Mouse (Mus musculus): ENCODE results near the gene Celf5. TPM values are rescaled to one million over a fixed set of nuclear protein-coding genes. Genes with fewer than 3 reads are reported as not detected.
A peak's percentile ranks its signal among the peaks of the same experiment; 100 is the strongest.

Gene Celf5
- total RNA-seq, 4 experiments from 2014 or later, result 229 to 265 (median 242) TPM

DNA sequence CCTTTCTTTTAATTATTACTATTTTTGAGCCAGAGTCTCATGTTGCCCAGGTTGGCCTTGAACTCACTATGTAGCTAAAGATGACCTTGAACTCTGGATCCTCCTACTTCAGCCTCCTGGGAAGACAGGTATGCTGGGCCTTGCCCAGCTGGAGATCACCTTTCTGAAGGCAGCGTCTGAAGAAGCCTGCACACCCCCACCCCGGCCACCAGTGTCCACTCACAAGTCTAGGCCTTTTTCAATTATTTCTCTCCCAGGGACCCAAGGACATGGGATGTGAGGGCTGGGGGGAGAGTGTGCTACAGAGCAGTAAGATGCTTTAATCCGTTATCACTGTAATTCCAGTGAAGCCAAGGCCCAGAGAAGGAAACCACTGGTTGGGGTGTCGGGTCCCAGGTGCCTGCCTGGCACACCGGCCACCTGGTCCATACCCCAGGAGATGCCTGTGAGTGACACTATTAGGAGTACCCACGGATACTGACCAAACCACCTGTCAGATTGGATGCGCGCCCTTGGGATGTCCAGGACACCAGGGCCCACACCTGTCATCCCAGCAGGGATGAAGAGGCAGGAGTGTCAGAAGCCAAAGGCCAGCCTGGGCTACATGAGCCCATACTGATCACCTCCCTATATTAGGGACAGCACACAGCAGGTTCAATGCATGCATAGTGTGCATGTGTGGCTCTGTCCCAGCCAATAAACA lies 54.6 kb downstream of the Celf5 start:
- peak; percentile 3 to 25 for DNase-seq (ENCODE audit: low spot score in 2 of 2)

DNA sequence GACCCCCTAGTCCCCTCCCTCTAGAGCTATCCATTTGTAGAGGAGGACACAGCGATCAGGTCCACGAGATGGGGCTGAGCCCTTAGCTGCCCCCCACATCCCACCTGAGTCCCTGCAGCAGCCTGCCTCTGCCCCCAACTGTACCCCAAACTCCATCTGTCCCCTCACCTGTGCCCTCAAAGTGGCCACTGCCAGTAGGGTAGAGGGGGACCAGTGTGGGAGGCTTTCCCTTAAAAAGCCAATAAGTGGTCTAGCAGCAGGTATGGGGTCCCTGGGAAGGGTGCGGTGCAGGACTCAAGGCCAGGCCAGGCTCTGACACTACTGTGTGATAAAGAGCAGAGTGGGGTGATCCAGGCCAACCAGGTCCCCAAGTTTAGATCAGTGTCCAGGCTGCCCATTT lies 55.2 kb downstream of the Celf5 start:
- DNase-seq (ENCODE audit: low spot score in 2 of 2), result peak in 1 of 2 experiments; percentile 4

DNA sequence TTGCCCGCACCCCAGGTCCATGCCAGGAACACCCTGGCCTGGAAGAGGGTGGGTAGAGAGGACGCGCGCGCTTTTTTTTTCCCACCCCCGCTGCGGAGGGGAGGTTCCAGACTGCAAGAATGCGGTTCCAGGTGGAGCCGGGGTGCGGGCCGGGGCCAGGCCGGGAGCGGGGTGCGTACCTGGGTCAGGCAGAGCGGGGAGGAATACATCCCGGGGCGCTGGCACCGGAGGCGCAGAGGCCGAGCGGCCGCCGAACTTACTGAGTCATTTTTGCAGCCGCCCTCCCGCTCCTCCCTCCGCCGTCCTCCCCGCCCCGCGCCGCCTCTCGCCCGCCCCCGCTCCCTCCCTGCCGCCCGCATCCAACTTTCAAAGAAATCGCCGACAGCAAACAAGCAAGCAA lies 55.6 kb downstream of the Celf5 start:
- DNase-seq (ENCODE audit: low spot score in 2 of 2), result peak; percentile 49 to 51

DNA sequence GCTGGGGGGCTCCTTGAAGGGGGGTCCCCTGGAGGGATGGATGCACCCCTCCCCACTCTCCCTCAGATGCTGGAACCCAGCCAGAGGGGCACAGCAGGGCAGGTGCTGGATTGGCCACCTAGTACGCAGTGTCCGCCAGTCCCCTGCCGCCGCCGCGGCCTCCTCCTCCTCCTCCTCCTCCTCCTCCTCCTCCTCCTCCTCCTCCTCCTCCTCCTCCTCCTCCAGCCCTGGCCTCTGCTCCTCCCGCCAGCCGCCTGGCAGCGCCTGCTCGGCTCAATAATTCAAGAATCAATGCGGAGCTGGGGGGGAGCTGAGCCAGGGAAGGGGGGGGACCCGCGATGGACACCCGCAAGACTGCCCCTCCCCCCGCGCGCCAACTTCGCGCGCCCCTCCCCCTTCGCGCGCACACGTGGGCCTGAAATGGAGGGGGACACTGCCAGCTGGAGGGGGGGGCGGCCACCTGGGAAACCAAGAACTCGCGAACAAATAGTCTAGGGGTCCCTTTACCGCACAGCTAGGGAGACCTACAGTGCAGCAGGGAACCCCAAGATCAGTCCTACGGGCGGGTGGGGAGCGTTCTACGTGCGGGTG lies 56.3 kb downstream of the Celf5 start:
- DNase-seq (ENCODE audit: low spot score in 2 of 2), result peak in 1 of 2 experiments; percentile 2

DNA sequence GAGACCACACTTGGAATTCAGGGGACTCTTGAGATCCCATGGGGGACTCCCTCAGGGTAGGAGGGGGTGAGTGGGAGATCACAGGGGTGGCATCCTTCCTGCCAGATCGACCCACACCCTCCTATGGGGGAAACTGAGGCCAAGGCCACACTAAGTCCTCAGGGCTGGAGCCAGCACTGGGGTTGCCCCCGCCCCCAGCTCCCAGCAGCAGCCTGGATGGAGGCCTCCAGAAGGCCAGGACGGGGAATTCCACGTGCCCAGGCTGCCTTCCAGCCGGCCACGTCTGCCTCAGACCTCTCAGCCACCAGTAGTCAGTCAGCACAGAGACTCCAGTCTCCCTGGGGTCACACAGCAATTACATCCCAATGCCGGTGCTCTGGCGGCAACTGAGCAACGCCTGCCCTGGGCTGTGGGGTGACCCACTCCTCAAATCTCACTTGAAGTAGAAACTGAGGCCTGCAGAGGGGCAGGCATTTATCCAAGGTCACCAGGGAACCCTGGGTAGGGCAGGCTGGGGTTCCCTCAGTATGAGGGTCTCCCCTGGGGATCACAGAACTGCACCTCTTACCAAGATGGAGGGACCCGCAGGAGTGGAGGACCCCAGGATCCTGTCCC lies 57.2 kb downstream of the Celf5 start:
- peak in 1 of 2 experiments; percentile 23 for DNase-seq (ENCODE audit: low spot score in 2 of 2)

DNA sequence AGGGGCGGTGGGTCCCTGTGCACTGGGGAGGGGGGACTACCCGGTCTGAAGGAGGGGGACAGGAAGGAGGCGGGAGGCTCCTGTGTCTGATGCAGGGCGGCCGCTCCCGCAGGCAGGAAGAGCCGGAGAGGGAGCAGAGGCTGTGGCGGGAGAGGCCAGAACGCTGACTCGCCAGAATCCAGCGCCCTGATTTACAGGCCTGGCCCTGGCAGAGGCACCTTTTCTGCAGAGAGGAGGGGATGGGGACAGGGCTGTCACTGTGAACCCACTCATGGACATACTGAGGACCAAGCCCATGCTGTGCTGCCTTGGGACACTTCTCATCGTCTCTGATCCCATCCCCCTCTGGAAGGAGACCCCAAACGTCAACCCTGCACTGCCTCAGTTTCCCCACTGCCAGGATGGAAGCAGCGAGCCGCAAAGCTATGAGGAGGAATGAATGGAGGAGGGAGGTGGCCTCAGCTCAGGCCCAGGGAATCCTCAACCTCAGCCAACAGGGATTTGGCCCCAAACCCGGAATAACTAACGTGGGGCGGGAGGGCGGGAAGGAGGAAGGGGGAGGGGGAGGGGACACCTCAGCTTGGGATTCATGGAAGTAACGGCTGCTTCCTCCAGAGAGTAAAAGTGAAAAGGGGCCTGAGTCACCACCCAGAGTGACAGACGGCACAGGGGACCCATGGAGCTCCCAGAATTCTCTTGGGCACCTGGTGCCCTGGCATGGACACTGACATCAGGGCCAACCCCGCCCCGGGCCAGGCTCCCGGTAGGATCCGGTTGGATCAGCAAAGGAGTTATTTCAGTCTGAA lies 58.1 kb downstream of the Celf5 start:
- peak in 1 of 2 experiments; percentile 4 for DNase-seq (ENCODE audit: low spot score in 2 of 2)

DNA sequence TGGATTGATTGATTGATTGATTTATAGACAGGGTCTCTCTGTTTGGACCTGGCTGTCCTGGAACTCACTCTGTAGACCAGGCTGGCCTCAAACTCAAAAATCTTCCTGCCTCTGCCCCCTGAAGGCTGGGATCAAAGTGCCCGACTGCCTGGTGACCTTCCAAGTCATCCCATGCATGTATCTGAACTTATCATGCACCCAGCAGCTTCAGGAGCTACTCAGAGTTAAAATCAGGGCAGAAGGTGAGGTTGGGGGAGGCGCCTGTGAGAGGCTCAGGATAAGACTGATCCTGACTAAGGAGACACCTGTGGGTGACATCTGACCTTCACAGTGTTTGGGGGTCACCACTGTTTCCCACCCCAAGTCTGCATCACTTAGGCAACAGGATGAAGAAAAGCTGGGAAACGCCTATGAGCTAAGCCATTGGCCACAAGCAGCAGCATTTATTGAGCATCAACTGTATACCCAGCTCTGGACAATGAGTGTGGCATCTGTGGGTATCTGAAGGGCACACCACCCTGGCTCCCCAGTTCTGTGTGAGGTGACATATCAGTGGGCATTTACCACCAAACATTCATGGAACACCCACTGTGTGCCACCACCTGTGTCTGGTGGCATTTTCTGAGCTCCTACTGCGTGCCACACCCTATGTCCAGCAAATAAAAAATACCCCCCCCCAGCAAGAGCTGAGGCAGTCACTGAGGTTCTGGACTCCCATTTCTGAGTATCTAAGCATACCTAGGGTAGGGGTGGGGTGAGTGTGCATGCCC lies 58.8 kb downstream of the Celf5 start:
- DNase-seq (ENCODE audit: low spot score in 2 of 2), result no peak

DNA sequence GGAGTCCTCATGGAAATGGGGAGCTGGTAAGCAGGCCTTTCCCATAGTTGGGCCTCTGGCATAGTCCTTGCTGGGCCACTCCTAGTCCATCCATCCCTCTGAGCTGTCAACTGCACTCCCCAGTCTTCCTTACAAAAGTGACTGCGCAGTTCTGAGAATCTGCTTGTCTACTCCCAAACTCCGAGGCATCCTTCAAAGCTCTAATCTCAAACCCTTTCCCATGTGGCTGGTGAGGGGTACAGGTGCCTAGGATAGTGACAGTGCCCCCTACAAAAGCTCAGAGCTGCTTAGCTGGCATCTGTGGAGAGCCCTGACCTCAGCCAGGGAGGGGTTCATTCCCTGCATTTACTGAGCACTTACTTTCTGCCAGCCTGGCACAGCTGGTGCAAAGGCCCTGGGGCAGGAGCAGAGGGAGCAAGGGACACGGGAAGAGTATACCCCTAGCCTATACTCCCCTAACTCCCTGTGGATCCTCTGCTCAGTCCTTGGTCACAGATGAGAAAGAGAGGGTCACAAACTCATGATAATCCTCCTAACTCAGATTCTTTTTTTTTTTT lies 59.8 kb downstream of the Celf5 start:
- peak in 1 of 2 experiments; percentile 2 for DNase-seq (ENCODE audit: low spot score in 2 of 2)

DNA sequence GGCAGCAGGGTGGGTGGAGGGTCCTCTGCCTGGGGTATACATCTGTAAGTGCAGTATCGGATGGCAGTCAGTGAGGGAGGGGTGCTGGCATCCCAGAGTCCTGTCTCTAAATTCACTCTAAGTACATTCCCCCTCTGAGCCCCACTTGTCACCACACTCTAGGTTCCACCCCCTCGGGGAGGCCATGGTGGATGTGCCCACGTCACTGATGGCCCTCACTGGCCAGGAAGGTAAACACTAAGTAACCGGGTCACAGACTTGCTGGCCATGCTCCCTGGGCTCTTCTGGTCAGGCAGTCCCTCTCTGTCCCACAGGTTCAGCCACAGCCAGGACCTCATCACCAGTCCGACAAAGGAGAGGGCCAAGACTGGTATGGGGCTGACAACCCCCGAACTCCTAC lies 60.3 kb downstream of the Celf5 start:
- DNase-seq (ENCODE audit: low spot score in 2 of 2), result no peak

DNA sequence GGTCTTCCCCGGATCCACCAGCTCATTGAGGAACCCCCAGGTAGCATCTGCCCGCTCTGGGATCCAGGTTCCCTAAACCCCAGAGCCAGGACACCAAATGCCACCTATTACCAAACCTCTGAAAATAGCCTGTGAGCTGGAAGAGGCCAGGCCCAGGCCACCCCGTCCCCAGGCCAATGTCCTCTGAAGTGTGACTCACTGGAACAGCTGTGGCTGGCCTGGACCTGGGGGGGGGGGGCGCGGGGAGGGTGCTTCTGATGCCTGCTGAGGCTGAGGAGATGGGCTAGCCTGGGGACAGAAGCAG lies 60.8 kb downstream of the Celf5 start:
- DNase-seq (ENCODE audit: low spot score in 2 of 2), result no peak

DNA sequence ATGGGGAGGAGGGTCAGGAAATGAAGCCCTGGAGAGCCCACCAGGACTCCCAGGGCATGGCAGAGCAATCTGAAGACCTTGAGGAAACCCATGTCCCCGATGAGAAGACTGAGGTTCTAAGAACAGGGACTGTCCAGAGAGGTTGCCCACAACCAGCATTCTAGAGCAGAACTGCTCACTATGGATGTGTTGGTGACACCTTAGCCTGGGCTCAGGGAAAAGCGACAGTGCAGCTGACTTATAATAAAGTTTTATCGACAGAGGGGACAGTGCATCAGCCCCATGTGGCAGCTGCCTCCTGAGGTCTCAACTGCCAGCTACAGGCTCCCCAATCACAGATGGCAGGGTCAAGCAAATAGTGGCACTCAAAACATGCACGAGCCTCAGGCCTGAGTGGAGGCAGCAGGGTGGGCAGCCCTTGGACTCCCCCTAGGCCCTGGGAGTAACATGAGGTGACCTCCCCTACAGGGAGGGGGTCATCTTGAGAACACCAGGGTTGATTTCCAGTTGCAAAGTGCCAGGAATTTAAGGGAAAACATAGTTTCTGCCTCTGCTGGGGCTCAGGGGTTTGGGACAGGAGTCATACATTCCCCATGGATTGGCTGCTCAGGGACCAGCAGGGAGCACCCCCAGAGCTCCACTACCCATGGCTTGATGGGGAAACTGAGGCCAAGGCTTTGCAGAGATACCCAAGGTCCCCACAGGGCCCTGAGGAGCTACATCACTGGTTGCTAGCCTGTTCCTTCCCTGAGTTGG lies 61.3 kb downstream of the Celf5 start:
- no peak for DNase-seq (ENCODE audit: low spot score in 2 of 2)

DNA sequence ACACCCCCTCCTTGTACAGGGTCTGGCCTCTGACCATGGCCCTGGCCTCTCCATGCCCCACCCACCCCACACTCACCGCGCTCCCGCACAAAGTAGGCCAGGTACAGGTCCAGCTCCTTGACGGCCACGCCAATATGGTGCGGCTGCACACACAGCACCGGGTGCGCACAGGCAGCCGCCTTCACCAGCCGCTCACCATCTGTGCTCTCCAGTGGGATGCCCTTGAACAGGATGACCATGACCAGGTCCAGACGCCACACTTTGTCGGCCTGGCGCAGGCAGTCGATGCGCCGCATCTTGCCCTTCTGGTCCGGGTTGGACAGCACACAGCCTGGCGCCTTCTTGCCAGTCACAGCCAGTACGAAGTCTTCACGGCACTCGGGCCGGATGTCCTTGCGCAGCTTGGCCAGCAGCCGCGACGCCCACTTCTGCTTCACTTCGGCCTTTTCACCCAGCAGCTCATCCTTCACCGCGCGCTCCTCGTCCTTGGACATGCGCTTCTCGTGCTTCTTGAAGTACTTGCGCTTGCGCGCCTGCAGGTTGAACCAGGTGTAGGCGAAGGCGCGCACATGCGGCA lies 62.2 kb downstream of the Celf5 start:
- DNase-seq (ENCODE audit: low spot score in 2 of 2), result no peak

DNA sequence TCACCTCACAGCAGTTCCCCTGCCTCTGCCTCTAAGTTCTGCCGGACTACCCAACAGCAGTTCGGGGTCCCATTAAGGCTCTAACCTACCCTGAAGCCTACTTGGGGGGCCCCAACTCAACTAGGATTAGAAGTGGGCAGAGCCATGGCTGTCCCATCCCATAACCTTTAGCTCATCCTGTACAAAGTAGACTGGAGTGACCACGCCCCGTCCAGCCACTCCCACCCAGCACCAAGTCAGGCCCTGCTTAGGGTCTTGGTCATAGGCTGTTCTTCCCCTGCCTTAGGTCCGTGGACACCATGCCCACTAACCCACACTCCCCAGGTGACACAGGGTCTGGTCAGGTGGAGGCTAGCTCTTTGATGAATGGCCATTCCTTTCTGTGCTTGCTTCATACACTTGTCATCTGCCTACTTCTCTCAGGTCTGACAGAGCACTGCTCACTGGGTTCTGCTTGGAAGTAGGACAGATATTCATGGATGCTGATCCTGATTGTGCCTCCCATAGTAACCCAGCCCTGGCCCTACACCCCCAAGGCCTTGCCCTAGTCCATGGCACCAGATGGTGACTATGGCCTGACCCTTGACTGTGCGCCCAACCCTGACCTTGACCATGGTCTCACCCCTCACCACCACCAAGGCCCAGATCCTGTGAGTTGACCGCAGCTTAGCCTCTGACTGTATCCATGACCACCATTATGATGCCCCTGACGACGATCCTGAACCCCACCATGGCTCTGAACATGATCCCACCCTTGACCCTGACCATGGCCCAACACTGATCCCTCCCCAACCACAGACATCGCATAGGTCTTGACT lies 63.2 kb downstream of the Celf5 start:
- no peak for DNase-seq (ENCODE audit: low spot score in 2 of 2)

DNA sequence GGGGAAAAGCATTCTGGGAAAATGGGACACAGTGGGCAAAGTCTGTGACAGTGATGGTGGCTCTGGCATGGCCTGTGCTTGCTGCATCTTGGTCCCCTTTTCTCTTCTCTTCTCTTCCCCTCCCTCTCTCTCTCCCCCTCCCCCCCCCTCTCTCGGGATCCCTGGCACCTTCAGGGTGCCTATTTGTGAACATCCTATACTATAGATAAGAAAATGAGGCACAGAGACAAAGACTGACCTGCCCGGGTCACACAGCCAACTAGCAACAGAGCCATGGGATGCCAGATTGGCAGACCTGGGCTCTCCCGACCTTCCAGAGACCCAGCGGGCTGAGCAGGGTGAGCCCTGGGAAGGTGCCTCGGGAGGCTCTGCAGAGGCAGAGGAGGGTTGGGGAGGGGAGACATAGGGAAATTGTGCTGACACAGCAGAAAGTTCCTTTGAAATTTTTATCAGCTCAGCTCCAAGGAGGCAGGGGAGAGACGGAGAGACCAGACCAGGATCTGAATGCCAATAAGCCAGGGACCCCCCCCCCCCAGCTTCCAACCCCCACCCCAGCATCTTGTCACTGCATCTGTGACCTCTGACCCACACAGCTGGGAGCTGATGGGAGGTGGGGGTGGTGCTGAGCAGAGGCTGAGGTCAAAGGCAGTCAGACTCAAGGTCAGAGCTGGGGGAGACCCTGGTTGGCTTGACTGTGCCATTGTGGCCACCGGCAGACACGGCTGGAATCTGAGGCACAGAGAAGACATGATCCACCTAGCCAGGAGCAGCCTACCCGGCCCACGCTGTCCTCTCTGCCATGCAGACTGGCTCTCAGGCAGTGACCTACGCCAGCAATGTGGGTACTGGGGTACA lies 64.1 kb downstream of the Celf5 start:
- no peak for DNase-seq (ENCODE audit: low spot score in 2 of 2)

DNA sequence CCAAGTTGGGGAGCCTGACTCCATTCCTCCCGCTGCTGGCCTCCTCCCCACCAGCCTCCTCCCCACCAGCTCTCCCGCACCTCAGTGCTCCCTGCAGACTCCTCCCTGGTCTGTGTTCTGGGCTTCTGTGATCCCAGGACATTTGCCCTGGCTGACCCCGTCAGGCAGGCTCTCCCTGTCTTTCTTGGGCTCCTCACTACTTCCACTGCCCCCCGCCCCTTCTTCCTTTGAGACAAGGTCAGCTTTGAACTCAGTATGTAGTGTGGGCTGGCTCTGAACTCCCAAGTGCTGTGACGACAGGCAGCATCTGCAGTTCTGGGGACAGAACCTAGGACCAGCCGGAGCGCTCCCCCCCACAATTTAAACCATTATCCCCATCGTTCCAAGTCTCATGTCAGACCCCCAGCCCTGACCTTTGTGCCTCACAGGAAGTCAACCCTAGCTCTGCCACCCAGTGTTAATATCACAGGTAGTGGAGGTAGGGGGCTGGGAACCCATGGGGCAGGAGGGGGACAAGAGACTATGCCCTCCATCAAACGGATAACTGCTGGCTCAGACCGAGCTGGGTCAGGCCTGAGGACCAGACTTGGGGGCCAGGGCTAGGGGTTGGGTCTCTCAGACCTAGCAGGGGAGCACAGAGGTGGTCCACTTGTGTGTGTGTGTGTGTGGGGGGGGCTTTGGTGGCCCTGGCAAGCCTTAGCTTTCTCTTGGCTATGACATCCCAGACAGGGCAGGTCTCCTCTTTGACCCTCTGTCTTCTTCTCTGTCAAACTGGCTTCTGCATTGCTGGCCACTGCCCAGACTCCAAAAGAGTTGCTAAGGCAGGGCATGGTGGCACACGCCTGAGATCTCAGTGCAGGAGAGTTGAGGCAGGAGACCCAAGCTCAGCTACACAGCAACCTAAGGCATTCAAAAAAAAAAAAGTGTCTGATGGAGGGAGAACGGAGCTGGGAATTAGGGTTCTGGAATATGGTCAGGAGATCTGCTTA lies 65.0 kb downstream of the Celf5 start:
- DNase-seq (ENCODE audit: low spot score in 2 of 2), result no peak

DNA sequence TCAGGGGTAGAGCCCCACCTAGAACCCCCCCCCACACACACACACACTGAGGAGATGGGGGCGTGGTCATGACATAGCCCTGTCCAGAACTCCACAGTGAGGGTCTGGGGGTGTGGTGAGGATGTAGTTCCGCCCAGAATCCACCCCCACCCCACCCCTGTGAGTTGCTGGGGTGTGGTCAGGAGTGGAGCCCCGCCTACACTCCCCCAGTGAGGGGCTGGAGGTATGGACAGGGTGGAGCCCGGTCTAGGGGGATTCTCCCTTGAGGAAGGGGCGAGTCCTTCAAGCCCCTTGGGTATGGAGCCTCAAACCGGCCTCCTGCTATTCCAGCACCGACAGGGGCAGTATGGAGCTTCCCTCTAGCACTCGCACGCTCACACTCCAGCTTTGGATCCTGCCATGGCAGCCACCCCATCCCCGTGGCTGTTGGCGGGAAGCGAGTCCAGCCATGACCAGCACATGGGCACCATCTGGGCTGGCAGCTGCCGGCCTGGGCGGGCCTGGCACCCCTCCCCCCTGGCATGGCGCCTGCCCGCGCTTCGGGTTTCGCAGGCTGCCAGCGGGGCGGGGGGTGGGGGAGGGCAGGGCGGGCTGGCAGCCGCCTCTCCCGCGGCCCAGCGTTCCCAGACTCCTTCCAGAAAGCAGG lies 65.8 kb downstream of the Celf5 start:
- DNase-seq (ENCODE audit: low spot score in 2 of 2), result peak in 1 of 2 experiments; percentile 94
